Comparison of ENCODE assay signal across 9 mouse cellular contexts in the genomic region with DNA sequence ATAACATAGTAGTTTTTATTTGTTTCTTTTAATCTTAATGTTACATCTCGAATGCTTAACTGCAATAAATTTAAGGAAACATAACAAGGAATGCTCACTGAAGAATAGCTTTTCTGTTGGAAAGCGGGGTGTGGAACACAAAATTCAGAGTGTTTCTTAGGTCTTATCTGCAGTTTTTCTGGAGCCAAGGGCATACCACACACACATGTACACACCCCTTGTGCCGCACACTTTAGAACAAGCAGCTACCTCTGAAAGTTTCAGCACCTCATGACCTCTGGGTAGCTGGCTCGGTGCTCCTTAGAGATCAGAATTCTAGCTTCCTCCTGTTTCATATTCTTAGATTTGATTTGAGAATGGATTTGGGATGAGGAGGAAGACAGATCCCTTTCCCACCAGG. TPM values are rescaled to one million over a fixed set of nuclear protein-coding genes. Genes with fewer than 3 reads are reported as not detected.
DNase-seq lines count a peak whose midpoint lies in the region; ATAC-seq and TF ChIP-seq lines count a peak whose summit lies in the region.
"Had no signal": no experiment of that assay in that cellular context is flagged by ENCODE, and none has a peak within 500 bp of the region (broad histone marks: within the 10 kb centered on the region; RNA-seq: fewer than 3 reads in every experiment).

No protein-coding gene starts in this region.

- H3K9me3 ChIP-seq in forebrain, embryonic 13.5 days (replicated peaks) = no peaks in the 10 kb centered on the region
- H3K9me3 ChIP-seq in forebrain, embryonic 12.5 days = no peaks in the 10 kb centered on the region
- no peaks in the 10 kb centered on the region for H3K9me3 ChIP-seq in kidney, postnatal 0 days (replicated peaks; ENCODE audit: low read length)
- H3K9me3 ChIP-seq: lung, embryonic 15.5 days had no signal

- no peaks in the 10 kb centered on the region for H3K79me2 ChIP-seq in macrophage (ENCODE audit: inconsistent target)

- 83% methylated on average over 4 of the region's 4 CpGs for WGBS in forebrain, embryonic 13.5 days
- WGBS in forebrain, embryonic 12.5 days = 85% methylated on average over 4 of the region's 4 CpGs
- 40% methylated on average over 4 of the region's 4 CpGs for WGBS in kidney, postnatal 0 days
- 46% methylated on average over 4 of the region's 4 CpGs for WGBS in macrophage (ENCODE audit: missing documents)

- H3K9ac ChIP-seq in forebrain, embryonic 13.5 days = no peak overlapping the region
- H3K9ac ChIP-seq in forebrain, embryonic 12.5 days = no peak overlapping the region
- no peak overlapping the region for H3K9ac ChIP-seq in kidney, postnatal 0 days (ENCODE audit: low read depth, low read length)
- H3K9ac ChIP-seq: lung, embryonic 15.5 days had no signal

- H3K27me3 ChIP-seq in forebrain, embryonic 13.5 days = peaks cover 37% of the 10 kb centered on the region
- peaks cover 46% of the 10 kb centered on the region for H3K27me3 ChIP-seq in forebrain, embryonic 12.5 days
- H3K27me3 ChIP-seq in kidney, postnatal 0 days (ENCODE audit: insufficient read depth, low read length) = no peaks in the 10 kb centered on the region

- ATAC-seq in forebrain, embryonic 13.5 days = no peak
- ATAC-seq in forebrain, embryonic 12.5 days (ENCODE audit: low FRiP score) = no peak
- no peak for ATAC-seq in kidney, postnatal 0 days (replicated peaks; ENCODE audit: low FRiP score, low read depth)

- no peaks in the 10 kb centered on the region for H3K36me3 ChIP-seq in forebrain, embryonic 13.5 days (ENCODE audit: poor library complexity, severe bottlenecking)
- H3K36me3 ChIP-seq in forebrain, embryonic 12.5 days (replicated peaks) = no peaks in the 10 kb centered on the region
- H3K36me3 ChIP-seq in kidney, postnatal 0 days (ENCODE audit: insufficient read depth, low read length) = no peaks in the 10 kb centered on the region
- H3K36me3 ChIP-seq in macrophage (ENCODE audit: inconsistent target) = no peaks in the 10 kb centered on the region
- H3K36me3 ChIP-seq: lung, embryonic 15.5 days had no signal

- DNase-seq in kidney, postnatal 0 days (ENCODE audit: low spot score) = peak; percentile 29
- DNase-seq in kidney, adult 8-10 months = no peak
- peak; percentile 61 for DNase-seq in CD4-positive helper T cell, adult 2 months (ENCODE audit: low read depth, low spot score)
- no peak for DNase-seq in layer of hippocampus, adult 8-10 months (ENCODE audit: low spot score in 2 of 2)
- DNase-seq in urinary bladder, postnatal 10 days (ENCODE audit: low spot score) = no peak

- no peak overlapping the region for H3K27ac ChIP-seq in forebrain, embryonic 13.5 days
- H3K27ac ChIP-seq in forebrain, embryonic 12.5 days = no peak overlapping the region
- peak overlapping the region; percentile 40; the same call in 1 of the 2 replicates for H3K27ac ChIP-seq in kidney, postnatal 0 days
- no peak overlapping the region for H3K27ac ChIP-seq in macrophage
- H3K27ac ChIP-seq: lung, embryonic 15.5 days had no signal

- TF ChIP-seq CTCF in kidney, postnatal 0 days (IDR thresholded peaks at IDR 0.05; ENCODE audit: low read depth) = no peak

- no peak overlapping the region for H3K4me3 ChIP-seq in forebrain, embryonic 13.5 days
- H3K4me3 ChIP-seq in forebrain, embryonic 12.5 days (replicated peaks) = no peak overlapping the region
- peak overlapping the region; percentile 41 for H3K4me3 ChIP-seq in kidney, postnatal 0 days (replicated peaks; ENCODE audit: low read depth, low read length)
- H3K4me3 ChIP-seq in macrophage (ENCODE audit: inconsistent target) = peak overlapping the region; percentile 21

- H3K4me1 ChIP-seq in forebrain, embryonic 13.5 days = peaks cover 70% of the 10 kb centered on the region
- H3K4me1 ChIP-seq in forebrain, embryonic 12.5 days = peaks cover 47% of the 10 kb centered on the region
- H3K4me1 ChIP-seq in kidney, postnatal 0 days (replicated peaks; ENCODE audit: insufficient read depth, low read length) = peaks cover 5% of the 10 kb centered on the region

- peak overlapping the region; percentile 57; the same call in 1 of the 2 replicates for H3K4me2 ChIP-seq in forebrain, embryonic 13.5 days
- H3K4me2 ChIP-seq in forebrain, embryonic 12.5 days = no peak overlapping the region
- H3K4me2 ChIP-seq in kidney, postnatal 0 days (ENCODE audit: low read length) = peak overlapping the region; percentile 64; the same call in 1 of the 2 replicates

RNA-seq across cellular contexts. Expression of gene Scml4, which starts 2.6 kb away (rescaled TPM):
- 5.2 and 7.6 TPM in 2 replicates for polyA plus RNA-seq in forebrain, embryonic 13.5 days (2015; fragmentation: Nextera tagmentation; extraction: Ambion mirVana)
- polyA plus RNA-seq in forebrain, embryonic 12.5 days (2016; fragmentation: Nextera tagmentation; extraction: Ambion mirVana) = 2.9 and 3.0 TPM in 2 replicates
- polyA plus RNA-seq in kidney, postnatal 0 days (2015; fragmentation: Nextera tagmentation; extraction: Ambion mirVana) = 1.7 and 2.0 TPM in 2 replicates
- total RNA-seq in macrophage (2018; cell fraction: chromatin; rRNA removed) = 1 to 10 TPM in 1 of 26 experiments, under 1 TPM in 5, not detected in 20; 0.29 to 2.5 (median 0.35) TPM
- total RNA-seq in macrophage (2018; cell fraction: cytosol; rRNA removed) = under 1 TPM in 20 of 26 experiments, not detected in 6; 0.03 to 0.20 (median 0.07) TPM
- under 1 TPM in 9 of 26 experiments, not detected in 17; 0.17 to 0.51 (median 0.24) TPM for total RNA-seq in macrophage (2018; cell fraction: nucleus; rRNA removed)
- polyA plus RNA-seq in macrophage (2018) = not detected in 3 replicates
- 1 to 10 TPM; 3.7 to 5.3 (median 4.6) TPM for total RNA-seq in layer of hippocampus, adult 8-10 months (2022)

Comparison
In these comparisons a context has a peak if more than half of its experiments do, and no peak if none do; other contexts are left out.
1. DNase-seq: peak in kidney, postnatal 0 days (single experiment) and CD4-positive helper T cell, adult 2 months (single experiment); none in kidney, adult 8-10 months (0 of 2), layer of hippocampus, adult 8-10 months (0 of 2) and urinary bladder, postnatal 10 days (single experiment).
2. H3K4me3 ChIP-seq: peak in kidney, postnatal 0 days (single experiment) and macrophage (single experiment); none in forebrain, embryonic 13.5 days (single experiment) and forebrain, embryonic 12.5 days (single experiment).